Mouse (Mus musculus) CH12.LX (cell line): ENCODE measurements around the gene Rad9a. TPM values are rescaled to one million over a fixed set of nuclear protein-coding genes. Genes with fewer than 3 reads are reported as not detected.
A peak's percentile ranks its signal among the peaks of the same experiment; 100 is the strongest.

Experiments
- DNase-seq: peaks from one replicate; pipeline ENCODE4 v3.0.0-alpha.2; 2013; ENCODE audit errors: extremely low read depth
- H3K27ac ChIP-seq: 2 replicates; pipeline ENCODE4 v1.5.1; 2012; ENCODE audit warnings: low read depth, mild to moderate bottlenecking, control low read depth, moderate library complexity; ENCODE audit not compliant: insufficient read depth
- H3K27me3 ChIP-seq: replicated peaks from 2 replicates; pipeline ENCODE3; 2012; ENCODE audit warnings: inconsistent platforms
- H3K36me3 ChIP-seq, 2 experiments: replicated peaks in 1 of 2; 2 replicates each; pipeline versions ENCODE3 to v1.6.1; 2012; ENCODE audit warnings: inconsistent platforms in 1 of 2, low read length in 1 of 2, mild to moderate bottlenecking in 1 of 2, mixed read lengths in 1 of 2, moderate library complexity in 1 of 2; ENCODE audit not compliant: control insufficient read depth in 1 of 2, insufficient read depth in 1 of 2
- H3K4me1 ChIP-seq, 2 experiments: 2 replicates each; pipeline ENCODE4 v1.6.1; 2012; ENCODE audit warnings: inconsistent platforms in 1 of 2, moderate library complexity in 1 of 2; ENCODE audit not compliant: insufficient read depth in 2 of 2, control insufficient read depth in 1 of 2
- H3K4me2 ChIP-seq: 2 replicates; pipeline ENCODE4 v1.6.1; 2012; ENCODE audit warnings: low read depth, mild to moderate bottlenecking, control low read depth; ENCODE audit not compliant: poor library complexity, insufficient read depth, severe bottlenecking
- H3K4me3 ChIP-seq, 3 experiments: fragments of 150-350 bp in 1 of 3; sonication (generic) in 1 of 3; replicated peaks in 1 of 3; 2 replicates each; pipeline versions ENCODE3 to v1.5.1; 2011 to 2012; ENCODE audit warnings: low read depth in 2 of 3, low read length in 2 of 3, mild to moderate bottlenecking in 2 of 3, moderate library complexity in 2 of 3, control low read depth in 1 of 3, improper control_type of control experiment in 1 of 3, inconsistent platforms in 1 of 3, mixed read lengths in 1 of 3; ENCODE audit not compliant: poor library complexity in 1 of 3
- H3K79me2 ChIP-seq: replicated peaks from 2 replicates; pipeline ENCODE4 v1.6.1; 2012; ENCODE audit warnings: mild to moderate bottlenecking, moderate library complexity; ENCODE audit not compliant: control insufficient read depth, poor library complexity, insufficient read depth, severe bottlenecking; ENCODE audit errors: extremely low read depth
- H3K9ac ChIP-seq: 2 replicates; pipeline ENCODE4 v1.6.1; 2012; ENCODE audit warnings: low read depth, mild to moderate bottlenecking, control low read depth, moderate library complexity; ENCODE audit not compliant: insufficient read depth
- H3K9me3 ChIP-seq: replicated peaks from 2 replicates; pipeline ENCODE3; 2012; ENCODE audit warnings: low read length, inconsistent platforms, mixed read lengths
- CTCF ChIP-seq, 2 experiments: IDR thresholded peaks in 1 of 2; conservative IDR thresholded peaks in 1 of 2; 2 replicates each; pipeline ENCODE4 v1.5.1; 2011 to 2012; ENCODE audit warnings: low read depth in 2 of 2, low read length in 2 of 2, improper control_type of control experiment in 1 of 2, inconsistent platforms in 1 of 2, mild to moderate bottlenecking in 1 of 2, moderate library complexity in 1 of 2
- ETS1 ChIP-seq: conservative IDR thresholded peaks from 2 replicates; pipeline ENCODE4 v1.6.1; 2012; ENCODE audit warnings: low read depth, mild to moderate bottlenecking, inconsistent platforms, low read length, improper control_type of control experiment, moderate library complexity
- GABPA ChIP-seq: IDR thresholded peaks from 2 replicates; pipeline ENCODE4 v1.6.1; 2012; ENCODE audit warnings: low read depth, low read length, improper control_type of control experiment, inconsistent platforms; ENCODE audit not compliant: insufficient replicate concordance
- HCFC1 ChIP-seq: IDR thresholded peaks from 2 replicates; pipeline ENCODE4 v1.6.1; 2012; ENCODE audit warnings: low read depth, mild to moderate bottlenecking, inconsistent platforms, low read length, improper control_type of control experiment
- IRF4 ChIP-seq: IDR thresholded peaks from 2 replicates; pipeline ENCODE4 v1.6.1; 2014; ENCODE audit warnings: low read depth, mild to moderate bottlenecking, inconsistent platforms, low read length, improper control_type of control experiment
- JUN ChIP-seq: IDR thresholded peaks from 2 replicates; pipeline ENCODE4 v1.6.1; 2011; ENCODE audit warnings: low read depth, mild to moderate bottlenecking, low read length, improper control_type of control experiment, moderate library complexity; ENCODE audit not compliant: insufficient read depth
- JUND ChIP-seq: conservative IDR thresholded peaks from 2 replicates; pipeline ENCODE4 v1.6.1; 2011; ENCODE audit warnings: low read depth, low read length, improper control_type of control experiment
- KAT2A ChIP-seq: IDR thresholded peaks from 2 replicates; pipeline ENCODE4 v1.6.1; 2012; ENCODE audit warnings: low read length, improper control_type of control experiment, inconsistent platforms; ENCODE audit not compliant: insufficient replicate concordance
- MAFK ChIP-seq: IDR thresholded peaks from 2 replicates; pipeline ENCODE4 v1.6.1; 2011; ENCODE audit warnings: low read length, improper control_type of control experiment; ENCODE audit not compliant: insufficient replicate concordance
- MAZ ChIP-seq: IDR thresholded peaks from 2 replicates; pipeline ENCODE4 v1.6.1; 2012; ENCODE audit warnings: low read depth, mild to moderate bottlenecking, inconsistent platforms, low read length, improper control_type of control experiment, moderate library complexity
- MYC ChIP-seq: IDR thresholded peaks from 2 replicates; pipeline ENCODE4 v1.6.1; 2011; ENCODE audit warnings: low read depth, mild to moderate bottlenecking, improper control_type of control experiment, low read length
- NELFE ChIP-seq: IDR thresholded peaks from 2 replicates; pipeline ENCODE4 v1.6.1; 2011; ENCODE audit warnings: low read depth, low read length, improper control_type of control experiment
- PAX5 ChIP-seq: IDR thresholded peaks from 2 replicates; pipeline ENCODE4 v1.6.1; 2012; ENCODE audit warnings: low read length, inconsistent platforms, mixed read lengths
- POLR2A ChIP-seq: IDR thresholded peaks from 2 replicates; pipeline ENCODE4 v1.6.1; 2011; ENCODE audit warnings: low read depth, mild to moderate bottlenecking, improper control_type of control experiment, low read length
- POLR2AphosphoS2 ChIP-seq: IDR thresholded peaks from 2 replicates; pipeline ENCODE4 v1.6.1; 2011; ENCODE audit warnings: low read depth, low read length, improper control_type of control experiment
- RAD21 ChIP-seq: IDR thresholded peaks from 2 replicates; pipeline ENCODE4 v1.6.1; 2011; ENCODE audit warnings: low read depth, mild to moderate bottlenecking, low read length, improper control_type of control experiment, moderate library complexity
- RCOR1 ChIP-seq: conservative IDR thresholded peaks from 2 replicates; pipeline ENCODE4 v1.6.1; 2012; ENCODE audit warnings: low read depth, mild to moderate bottlenecking, inconsistent platforms, low read length, improper control_type of control experiment
- SIN3A ChIP-seq: IDR thresholded peaks from 2 replicates; pipeline ENCODE4 v1.6.1; 2012; ENCODE audit warnings: low read length, improper control_type of control experiment, inconsistent platforms
- SMC3 ChIP-seq: IDR thresholded peaks from 2 replicates; pipeline ENCODE4 v1.6.1; 2011; ENCODE audit warnings: low read depth, low read length, improper control_type of control experiment
- TBP ChIP-seq: conservative IDR thresholded peaks from 2 replicates; pipeline ENCODE4 v1.6.1; 2011; ENCODE audit warnings: low read depth, low read length, improper control_type of control experiment
- USF1 ChIP-seq: IDR thresholded peaks from 2 replicates; pipeline ENCODE4 v1.6.1; 2014; ENCODE audit warnings: low read depth, mild to moderate bottlenecking, inconsistent platforms, low read length, improper control_type of control experiment
- ZC3H11A ChIP-seq: IDR thresholded peaks from 2 replicates; pipeline ENCODE4 v1.6.1; 2012; ENCODE audit warnings: low read depth, mild to moderate bottlenecking, inconsistent platforms, low read length, improper control_type of control experiment
- ZMIZ1 ChIP-seq: IDR thresholded peaks from 2 replicates; pipeline ENCODE4 v1.6.1; 2012; ENCODE audit warnings: low read depth, mild to moderate bottlenecking, inconsistent platforms, low read length, improper control_type of control experiment
- dilution Hi-C: fragments of 300-500 bp; cut with MboI; formaldehyde crosslinking; loops from 2 replicates; pipeline ENCODE4 v1.14.3; 2020; ENCODE audit warnings: low sequenced_read_pairs; ENCODE audit not compliant: extremely low pct_unique_long_range_greater_than_20kb, extremely low pct_ligation_motif_present
- in situ Hi-C: fragments of 300-500 bp; cut with MboI; formaldehyde crosslinking; loops from 3 replicates; pipeline ENCODE4 v1.14.3; 2019; ENCODE audit warnings: low sequenced_read_pairs, low pct_ligation_motif_present, low pct_unique_long_range_greater_than_20kb, mixed read lengths
- polyA plus RNA-seq: library from polyadenylated mRNA; unstranded; fragments of >175 nt; gene quantifications from 2 replicates; pipeline ENCODE4 v1.2.1, GENCODE M21; 2012; ENCODE audit warnings: low read depth; ENCODE audit not compliant: insufficient read length
- total RNA-seq, 2 experiments: library from RNA; depleted of rRNA; stranded (reverse); fragments of 300-350 nt in 1 of 2; fragments of >200 nt in 1 of 2; gene quantifications; 2 replicates each; pipeline ENCODE4 v1.2.3; 2012 to 2014

Gene Rad9a
- total and polyA plus RNA-seq, 3 experiments = 14.3 to 20.5 (median 20.0) TPM

- Histone ChIP-seq H3K27me3 (peaks cover 5% of the 10 kb centered on the region), H3K79me2 (peaks cover 12% of the 10 kb centered on the region; the same call in 1 of the 2 replicates), H3K9ac (0 out of 2 replicates have a peak overlapping the region, but pooled peaks have one; percentile 43), H3K4me3 (peak overlapping the region in 1 of 3 experiments; percentile 82), H3K27ac (no peak overlapping the region), H3K9me3 (no peaks in the 10 kb centered on the region), H3K36me3 (peaks cover 19 to 34% of the 10 kb centered on the region in 2 experiments), H3K4me1 (peaks cover 10 to 52% of the 10 kb centered on the region in 2 experiments), H3K4me2 (peak overlapping the region; percentile 44)
- TF ChIP-seq RCOR1 (no peak), JUN (no peak), ZMIZ1 (no peak), JUND (no peak), POLR2AphosphoS2 (no peak), MAZ (no peak), TBP (no peak), SMC3 (no peak), CTCF (conservative IDR thresholded peaks at IDR 0.05 in 1 of 2, IDR thresholded peaks at IDR 0.05 in 1 of 2; ENCODE audit: low read depth in 2 of 2, low read length in 2 of 2) (no peak), MYC (no peak), RAD21 (no peak), GABPA (no peak), ZC3H11A (no peak), SIN3A (no peak), ETS1 (no peak), IRF4 (no peak), HCFC1 (no peak), USF1 (no peak), PAX5 (no peak)
- no peak for DNase-seq
- dilution Hi-C loops (no loop called here), in situ Hi-C loops (loop anchor here (5.0 kb wide), 2 partner anchors 35 to 75 kb away; partner anchors contain the start of gene Aip)
Measured at GRCm38 (mm10) chr19:4202149-4202548, 687 bp upstream of the Rad9a start.

DNA sequence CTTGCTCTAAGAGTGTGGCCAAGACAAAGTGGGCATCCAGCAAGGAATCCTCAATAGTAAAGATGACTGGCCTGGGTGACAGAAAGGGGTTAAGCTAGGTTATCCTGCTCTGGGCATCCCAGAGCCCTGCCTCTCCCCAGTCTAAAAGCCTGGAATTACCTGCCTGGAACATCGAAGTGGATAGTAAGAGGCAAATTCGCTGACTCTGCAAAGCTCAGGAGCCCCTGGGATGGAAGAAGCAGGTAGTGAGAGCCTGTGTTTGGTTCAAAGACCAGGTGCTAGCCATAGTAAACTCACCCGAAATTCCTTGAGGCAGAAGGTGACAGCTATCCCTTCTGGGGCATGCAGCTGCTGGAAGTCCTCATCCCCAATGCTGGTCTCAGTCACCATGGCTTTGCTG, 4.3 kb downstream of the Rad9a start:
- Histone ChIP-seq H3K9ac (no peak overlapping the region), H3K36me3 (peaks cover 56 to 76% of the 10 kb centered on the region in 2 experiments), H3K4me3 (no peak overlapping the region), H3K79me2 (peaks cover 37% of the 10 kb centered on the region), H3K4me1 (peaks cover 15 to 74% of the 10 kb centered on the region in 2 experiments), H3K9me3 (no peaks in the 10 kb centered on the region), H3K27ac (no peak overlapping the region), H3K4me2 (no peak overlapping the region), H3K27me3 (no peaks in the 10 kb centered on the region)
- dilution Hi-C loops = no loop called here
- TF ChIP-seq POLR2A = no peak
- no peak for TF ChIP-seq NELFE
- peak; percentile 65; the same call in 1 of the 2 replicates for TF ChIP-seq MAFK
- no peak for TF ChIP-seq KAT2A
- TF ChIP-seq RAD21 = no peak
- no peak for TF ChIP-seq JUN
- no peak for TF ChIP-seq ZMIZ1
- DNase-seq = no peak
- in situ Hi-C loops = no loop called here
